Mouse (Mus musculus) hindbrain, embryonic 14.5 days (tissue): Measurements from ENCODE around the gene Etnk2. TPM values are rescaled to one million over a fixed set of nuclear protein-coding genes. Genes with fewer than 3 reads are reported as not detected.
"Not testable (repeated sequence)": the region's sequence is repeated elsewhere in the genome, so short reads cannot be mapped to it uniquely, and the experiment has no call there.

ENCODE experiments used
- ATAC-seq: fragments of 200-750 bp; cut with Nextera tagmentation; 2 replicates; pipeline ENCODE4 v1.8.0; 2017; ENCODE audit warnings: moderate number of reproducible peaks, mild to moderate bottlenecking, moderate TSS enrichment, moderate library complexity; ENCODE audit not compliant: low FRiP score
- DNase-seq: peaks from one replicate; pipeline ENCODE4 v3.0.0-alpha.2; 2015; ENCODE audit warnings: low spot score
- H3K27ac ChIP-seq: fragments of 300-500 bp; sonication (generic); 2 replicates; pipeline ENCODE4 v1.5.1; 2014; ENCODE audit warnings: mild to moderate bottlenecking, moderate library complexity
- H3K27me3 ChIP-seq: fragments of 300-500 bp; sonication (generic); 2 replicates; pipeline ENCODE4 v1.6.1; 2014; ENCODE audit warnings: mild to moderate bottlenecking, low read length, mixed read lengths; ENCODE audit not compliant: control insufficient read depth, insufficient read depth
- H3K36me3 ChIP-seq: fragments of 300-500 bp; sonication (generic); replicated peaks from 2 replicates; pipeline ENCODE4 v1.6.1; 2014; ENCODE audit not compliant: control insufficient read depth, insufficient read depth
- H3K4me1 ChIP-seq: fragments of 300-500 bp; sonication (generic); replicated peaks from 2 replicates; pipeline ENCODE4 v1.6.1; 2014; ENCODE audit warnings: antibody characterized with exemption, low read length, mixed read lengths; ENCODE audit not compliant: control insufficient read depth, insufficient read depth
- H3K4me2 ChIP-seq: fragments of 300-500 bp; sonication (generic); replicated peaks from 2 replicates; pipeline ENCODE4 v1.6.1; 2014; ENCODE audit warnings: mild to moderate bottlenecking, moderate library complexity
- H3K4me3 ChIP-seq: fragments of 300-500 bp; sonication (generic); replicated peaks from 2 replicates; pipeline ENCODE4 v1.5.1; 2014; ENCODE audit warnings: mild to moderate bottlenecking, low read length
- H3K9ac ChIP-seq: fragments of 300-500 bp; sonication (generic); 2 replicates; pipeline ENCODE4 v1.6.1; 2014
- H3K9me3 ChIP-seq: fragments of 300-500 bp; sonication (generic); 2 replicates; pipeline ENCODE4 v1.6.1; 2016; ENCODE audit warnings: low read length; ENCODE audit not compliant: control insufficient read depth
- WGBS: fragments of 180-500 bp; shearing (Covaris S2); extraction: QIAGEN DNeasy Blood & Tissue Kit; methylation state at CpG from one replicate; pipeline ENCODE4 v1.1.7; 2014; 5-methylcytosine and 5-hydroxymethylcytosine counted together
- polyA plus RNA-seq: library from polyadenylated mRNA; unstranded; fragments of >200 nt; fragmentation: Nextera tagmentation; extraction: Ambion mirVana; gene quantifications from 2 replicates; pipeline ENCODE4 v1.2.1, GENCODE M21; 2014

Etnk2 gene
- polyA plus RNA-seq, 1 experiment from 2014 or later: 20.3 TPM

DNA sequence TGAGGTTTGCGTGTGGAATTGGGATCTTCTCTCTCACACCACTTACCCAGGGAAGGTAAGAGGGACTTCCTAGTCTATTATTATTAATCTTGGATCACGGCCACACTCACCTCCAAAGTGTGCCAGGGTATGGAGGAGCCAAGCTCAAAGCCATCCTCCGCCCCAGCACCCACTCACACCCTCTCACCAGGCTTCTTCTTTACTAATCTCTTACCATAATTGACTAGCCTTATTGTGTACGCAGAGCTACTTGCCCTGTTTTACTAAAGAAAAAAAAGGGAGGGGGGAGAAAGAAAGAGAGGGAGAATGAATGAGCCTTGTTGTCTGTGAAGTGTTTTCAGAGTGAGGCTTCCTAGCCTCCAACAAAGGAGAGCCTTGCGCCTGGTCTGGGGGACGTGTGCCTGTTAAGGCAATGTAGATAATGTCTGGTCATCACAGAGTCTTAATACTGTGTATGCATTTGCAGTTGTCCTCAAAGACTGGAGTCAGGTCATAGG lies 35.0 kb upstream of the Etnk2 start:
- DNase-seq (no peak), ATAC-seq (no peak)
- 53% methylated on average over 6 of the region's 6 CpGs for WGBS
- no peak overlapping the region for H3K9ac ChIP-seq
- H3K4me3 ChIP-seq: no peak overlapping the region
- no peaks in the 10 kb centered on the region for H3K36me3 ChIP-seq
- peaks cover 20% of the 10 kb centered on the region; the same call in 1 of the 2 replicates for H3K27me3 ChIP-seq
- H3K4me2 ChIP-seq: no peak overlapping the region
- H3K27ac ChIP-seq: no peak overlapping the region
- H3K9me3 ChIP-seq: no peaks in the 10 kb centered on the region
- H3K4me1 ChIP-seq: peaks cover 21% of the 10 kb centered on the region

GRCm38 (mm10) chr1:133328896-133329637 lies 34.3 kb upstream of the Etnk2 start:
- H3K36me3 ChIP-seq: no peaks in the 10 kb centered on the region
- H3K4me1 ChIP-seq: peaks cover 21% of the 10 kb centered on the region
- H3K4me2 ChIP-seq: peak overlapping the region; percentile 47
- H3K9me3 ChIP-seq: no peaks in the 10 kb centered on the region
- H3K4me3 ChIP-seq: peak overlapping the region; percentile 22
- ATAC-seq: no peak
- H3K27me3 ChIP-seq: peaks cover 20% of the 10 kb centered on the region; the same call in 1 of the 2 replicates
- DNase-seq: no peak
- 8% methylated on average over 34 of the region's 34 CpGs for WGBS
- H3K27ac ChIP-seq: no peak overlapping the region
- peak overlapping the region; percentile 52 for H3K9ac ChIP-seq

- no peak overlapping the region for H3K27ac ChIP-seq
- no peak for ATAC-seq
- H3K36me3 ChIP-seq: no peaks in the 10 kb centered on the region
- H3K27me3 ChIP-seq: peaks cover 20% of the 10 kb centered on the region; the same call in 1 of the 2 replicates
- no peak for DNase-seq
- 30% methylated on average over 7 of the region's 7 CpGs for WGBS
- peak overlapping the region; percentile 22 for H3K4me3 ChIP-seq
- no peaks in the 10 kb centered on the region for H3K9me3 ChIP-seq
- H3K9ac ChIP-seq: peak overlapping the region; percentile 52
- peak overlapping the region; percentile 47 for H3K4me2 ChIP-seq
- H3K4me1 ChIP-seq: peaks cover 21% of the 10 kb centered on the region
Observed at GRCm38 (mm10) chr1:133329638-133329964, 33.8 kb upstream of the Etnk2 start.

GRCm38 (mm10) chr1:133331142-133331541 lies 32.2 kb upstream of the Etnk2 start:
- H3K27me3 ChIP-seq: peaks cover 20% of the 10 kb centered on the region; the same call in 1 of the 2 replicates

DNA sequence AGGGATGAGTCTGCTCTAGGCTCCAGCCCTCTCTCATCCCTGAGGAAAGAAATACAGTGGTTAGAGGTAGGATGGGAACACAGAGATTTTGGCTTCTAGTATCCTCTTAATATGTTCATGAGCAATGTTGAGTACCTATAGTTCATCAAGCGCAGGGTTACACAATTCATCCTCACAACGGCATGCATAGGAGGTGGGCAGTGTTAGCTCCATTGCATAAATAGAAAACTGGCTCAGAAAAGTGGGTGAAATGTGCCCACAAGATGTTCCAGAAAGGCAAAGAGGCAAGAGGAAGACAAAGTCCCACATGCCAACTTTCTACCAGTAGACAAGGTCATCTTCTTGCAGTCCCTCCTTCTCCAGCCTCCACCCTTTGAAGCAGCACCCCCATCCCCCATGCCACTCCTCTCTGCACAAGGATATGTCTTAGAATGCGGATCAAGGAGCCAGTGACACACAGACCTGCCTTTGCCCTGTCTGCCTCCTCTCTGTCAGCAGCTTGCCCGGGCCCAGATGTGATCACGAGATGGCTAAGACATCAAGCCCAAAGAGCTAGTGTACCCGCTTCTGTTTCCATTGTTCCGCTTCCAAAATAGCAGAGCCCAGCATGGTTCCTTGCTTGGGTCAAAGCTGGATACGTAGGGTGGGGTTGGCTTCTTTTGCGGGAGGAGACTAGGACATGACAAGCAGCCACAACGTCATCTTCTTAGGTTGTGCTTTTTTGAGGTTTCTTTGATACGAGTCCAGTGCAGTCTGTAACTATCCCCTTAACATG lies 30.5 kb upstream of the Etnk2 start:
- H3K4me1 ChIP-seq: peaks cover 21% of the 10 kb centered on the region
- ATAC-seq: no peak

More at GRCm38 (mm10) chr1:133331142-133331541, 32.2 kb upstream of the Etnk2 start:
- 0 out of 2 replicates have a peak overlapping the region, but pooled peaks have one; percentile 3 for H3K4me2 ChIP-seq
- DNase-seq (peak; percentile 71), ATAC-seq (peak; percentile 84)
- no peak overlapping the region for H3K4me3 ChIP-seq
- no peaks in the 10 kb centered on the region for H3K9me3 ChIP-seq
- H3K27ac ChIP-seq: 0 out of 2 replicates have a peak overlapping the region, but pooled peaks have one; percentile 40
- no peak overlapping the region for H3K9ac ChIP-seq
- H3K36me3 ChIP-seq: no peaks in the 10 kb centered on the region
- WGBS: 28% methylated on average over 3 of the region's 3 CpGs
- H3K4me1 ChIP-seq: peaks cover 21% of the 10 kb centered on the region

DNA sequence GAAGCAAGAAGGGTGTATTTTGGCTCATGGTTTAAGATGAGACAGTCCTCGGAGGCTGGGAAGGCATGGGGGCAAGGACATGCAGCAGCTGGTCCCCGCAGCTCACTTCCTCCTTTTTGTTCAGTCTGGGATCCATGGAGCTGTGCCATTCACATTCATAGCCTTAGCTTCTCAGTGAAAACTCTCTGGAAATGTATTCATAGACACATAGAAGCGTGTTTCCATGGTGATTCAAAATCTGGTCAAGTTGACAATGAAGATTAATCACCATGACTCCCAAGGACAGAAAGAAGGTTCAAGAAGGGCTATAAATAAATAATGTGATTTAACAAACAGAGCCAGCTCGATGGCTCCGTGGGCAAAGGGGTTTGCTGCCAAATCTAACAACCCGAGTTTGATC lies 29.4 kb upstream of the Etnk2 start:
- Histone ChIP-seq H3K4me2 (no peak overlapping the region), H3K27me3 (peaks cover 10% of the 10 kb centered on the region; the same call in 1 of the 2 replicates), H3K4me3 (no peak overlapping the region), H3K27ac (no peak overlapping the region), H3K36me3 (no peaks in the 10 kb centered on the region), H3K9me3 (no peaks in the 10 kb centered on the region), H3K9ac (no peak overlapping the region), H3K4me1 (peaks cover 21% of the 10 kb centered on the region)
- 39% methylated on average over 6 of the region's 6 CpGs for WGBS
- no peak for DNase-seq
- no peak for ATAC-seq

More for the DNA sequence above, 30.5 kb upstream of the Etnk2 start:
- Histone ChIP-seq H3K9ac (no peak overlapping the region), H3K36me3 (no peaks in the 10 kb centered on the region), H3K9me3 (no peaks in the 10 kb centered on the region), H3K27ac (no peak overlapping the region), H3K4me2 (no peak overlapping the region), H3K4me3 (no peak overlapping the region), H3K27me3 (peaks cover 15% of the 10 kb centered on the region; the same call in 1 of the 2 replicates)
- WGBS: 92% methylated on average over 11 of the region's 11 CpGs
- no peak for DNase-seq

- H3K27ac ChIP-seq, H3K9me3 ChIP-seq, H3K36me3 ChIP-seq, DNase-seq, H3K4me3 ChIP-seq, H3K4me2 ChIP-seq, ATAC-seq, H3K9ac ChIP-seq, H3K4me1 ChIP-seq, H3K27me3 ChIP-seq: not testable (repeated sequence)
- WGBS: 64% methylated on average over 1 of the region's 1 CpGs
Observed at GRCm38 (mm10) chr1:133340403-133340802, 23.0 kb upstream of the Etnk2 start.

DNA sequence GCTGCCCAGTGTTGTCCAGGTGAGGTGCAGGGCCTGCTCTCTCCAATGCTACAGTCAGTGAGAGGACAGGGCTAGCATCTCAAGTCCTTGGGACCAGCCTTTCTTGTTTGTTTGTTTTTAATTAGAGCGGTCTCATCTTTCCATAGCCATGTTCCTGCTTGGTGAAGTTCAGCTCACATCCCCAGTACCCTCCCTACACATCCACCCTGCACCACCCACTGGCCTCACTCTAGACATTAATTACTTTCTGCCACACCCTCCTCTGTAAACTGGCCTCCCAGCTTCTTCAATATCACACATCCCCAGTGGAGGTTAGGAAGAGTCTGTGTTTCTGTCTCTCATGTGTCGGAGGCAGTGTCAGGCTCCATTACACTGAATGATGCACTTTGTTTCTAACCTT lies 19.0 kb upstream of the Etnk2 start:
- H3K4me1 ChIP-seq: no peaks in the 10 kb centered on the region

GRCm38 (mm10) chr1:133346531-133346930 lies 16.8 kb upstream of the Etnk2 start:
- DNase-seq: no peak
- Histone ChIP-seq H3K4me3 (no peak overlapping the region), H3K9ac (no peak overlapping the region), H3K9me3 (no peaks in the 10 kb centered on the region), H3K4me2 (no peak overlapping the region), H3K4me1 (no peaks in the 10 kb centered on the region), H3K36me3 (no peaks in the 10 kb centered on the region), H3K27ac (no peak overlapping the region), H3K27me3 (no peaks in the 10 kb centered on the region)
- ATAC-seq: no peak
- 86% methylated on average over 9 of the region's 9 CpGs for WGBS

More for the DNA sequence above, 19.0 kb upstream of the Etnk2 start:
- DNase-seq (no peak), ATAC-seq (no peak)
- Histone ChIP-seq H3K27ac (no peak overlapping the region), H3K9ac (no peak overlapping the region), H3K4me3 (no peak overlapping the region), H3K27me3 (no peaks in the 10 kb centered on the region), H3K9me3 (no peaks in the 10 kb centered on the region), H3K4me2 (no peak overlapping the region), H3K36me3 (no peaks in the 10 kb centered on the region)
- 95% methylated on average over 2 of the region's 2 CpGs for WGBS
